Mouse (Mus musculus) MN1 (cell line): ENCODE measurements at regions not wholly inside any gene's neighbourhood (a gene's known extent, or its start where the extent isn't known, plus 50 kb on each side); places are given as distances from the start of the nearest gene placed in this dataset.

Source experiments
- DNase-seq: peaks from one replicate; pipeline ENCODE4 v3.0.0-alpha.2; 2016; ENCODE audit warnings: low spot score

DNA sequence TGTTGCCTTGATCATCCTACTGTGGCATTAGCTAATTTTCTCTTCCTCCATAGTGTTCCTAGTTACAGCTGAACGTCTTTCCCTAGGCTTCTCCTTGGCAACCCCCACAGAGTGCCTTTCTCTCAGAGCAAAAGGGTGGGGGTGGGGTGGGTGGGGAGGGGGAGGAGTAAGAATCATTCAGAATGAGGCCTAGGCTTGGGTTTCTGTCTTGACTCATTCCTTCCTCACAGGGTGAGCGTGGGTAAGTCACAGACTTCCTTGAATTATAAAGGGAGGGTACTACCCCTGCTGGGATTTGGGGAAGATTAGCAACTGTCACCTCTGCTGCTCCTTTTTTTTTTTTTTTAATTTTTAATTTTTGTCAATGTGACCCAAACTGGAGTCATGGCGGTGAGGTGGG, 114.5 kb downstream of the Dhx35 start:
- no peak for DNase-seq

DNA sequence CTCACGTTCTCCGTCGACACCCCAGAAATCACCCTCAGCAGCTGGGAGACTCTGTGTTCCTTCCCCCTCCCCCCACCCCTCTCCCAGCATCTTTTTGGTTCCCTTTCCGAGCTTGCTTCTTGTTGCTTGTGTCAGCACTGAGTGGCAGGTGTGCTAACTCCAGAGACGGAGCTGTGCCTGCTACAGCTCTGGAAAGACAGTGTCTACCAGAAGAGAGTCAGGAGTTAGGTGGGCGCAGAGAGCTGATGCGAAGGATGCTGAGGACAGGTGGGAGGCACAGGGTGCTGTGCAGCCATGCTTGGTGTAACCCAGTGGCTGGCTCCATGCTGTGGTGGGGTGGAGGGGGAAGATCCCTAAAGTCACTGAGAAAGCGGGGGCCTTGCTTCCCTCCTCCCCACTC, 115.7 kb downstream of the Dhx35 start:
- DNase-seq = no peak

DNA sequence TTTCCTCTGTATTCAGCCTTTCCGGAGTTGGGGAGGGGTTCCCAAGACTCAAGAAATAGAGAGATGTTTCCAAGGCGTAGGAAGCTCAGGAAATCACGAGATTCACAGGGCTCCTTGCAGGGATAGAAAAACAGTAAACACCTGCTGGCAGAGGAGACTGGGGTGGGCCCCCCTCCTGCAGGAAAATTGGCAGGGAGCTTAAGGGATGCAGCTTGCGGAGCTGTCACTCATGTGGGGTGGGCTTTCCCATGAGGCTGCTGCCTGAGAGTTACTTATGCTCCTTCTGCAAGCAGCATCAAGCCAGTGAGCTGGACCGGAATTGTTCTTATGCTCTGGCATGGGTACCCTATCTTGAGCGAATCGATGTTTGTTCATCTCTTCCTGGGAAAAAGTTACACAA, 116.6 kb downstream of the Dhx35 start:
- DNase-seq = no peak

DNA sequence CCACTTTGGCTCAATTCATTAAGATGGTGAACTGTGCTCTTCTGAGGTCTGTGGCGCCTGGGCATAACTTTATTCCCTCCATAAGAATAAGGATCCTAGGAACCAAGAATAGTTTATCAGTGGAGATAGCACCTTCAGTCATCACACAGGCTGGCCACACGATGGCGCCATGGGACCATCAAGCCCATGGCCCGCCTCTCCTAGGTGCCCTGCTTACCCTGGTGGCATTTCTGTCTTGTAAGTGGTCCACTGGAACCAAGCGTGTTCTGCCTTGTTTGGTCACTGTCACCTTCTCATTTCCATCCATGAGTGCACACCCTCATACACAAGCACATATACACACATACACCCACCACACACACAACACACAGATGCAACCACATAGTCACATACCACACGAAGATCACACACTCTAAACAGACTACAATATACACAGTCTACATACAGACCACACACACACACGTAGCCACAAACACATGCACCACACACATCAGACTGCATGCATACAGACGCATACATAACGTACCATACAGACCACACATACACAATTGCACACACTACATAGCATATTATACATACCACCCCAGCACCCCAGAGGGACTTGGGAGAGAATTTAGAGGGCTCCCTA, 118.1 kb downstream of the Dhx35 start:
- peak; percentile 30 for DNase-seq

DNA sequence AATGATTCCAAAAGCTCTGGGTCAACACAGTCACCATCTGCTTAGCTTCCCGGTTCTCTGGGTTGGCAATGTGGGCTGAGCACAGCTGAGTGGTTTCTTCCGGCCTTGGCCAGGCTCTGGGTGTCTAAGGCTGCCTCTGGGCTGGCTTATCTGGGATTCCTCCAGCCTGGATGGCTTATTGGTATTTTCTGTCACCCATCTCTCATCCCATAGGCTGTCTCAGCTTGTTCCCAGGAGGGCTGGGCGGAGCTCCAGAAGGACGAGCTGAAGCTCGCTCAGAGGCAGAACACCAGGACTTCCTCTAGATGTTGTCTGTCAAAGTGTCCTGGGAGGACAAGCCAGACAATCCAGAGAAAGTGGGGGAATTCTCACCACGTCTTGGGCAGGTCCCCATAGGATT, 122.8 kb downstream of the Dhx35 start:
- DNase-seq = no peak

DNA sequence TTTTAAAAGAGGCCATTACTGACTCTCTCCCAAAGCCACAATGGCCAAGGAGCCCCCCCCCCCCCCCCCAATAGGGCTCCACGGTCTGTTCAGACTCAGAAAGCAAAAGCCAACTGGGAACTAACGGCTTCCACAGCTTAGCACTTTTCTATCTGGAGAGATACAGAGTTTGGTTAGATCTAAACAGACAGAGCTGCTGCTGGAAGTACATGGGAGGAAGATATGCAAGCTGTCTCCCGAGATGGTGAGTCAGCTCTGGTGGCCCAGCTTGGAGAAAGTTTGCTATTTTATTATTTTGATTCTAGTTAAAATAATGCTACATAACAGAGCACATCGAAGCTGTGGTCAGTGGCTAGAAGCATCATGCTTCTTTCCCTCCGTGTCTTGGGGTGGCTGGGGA, 123.7 kb downstream of the Dhx35 start:
- DNase-seq = no peak

DNA sequence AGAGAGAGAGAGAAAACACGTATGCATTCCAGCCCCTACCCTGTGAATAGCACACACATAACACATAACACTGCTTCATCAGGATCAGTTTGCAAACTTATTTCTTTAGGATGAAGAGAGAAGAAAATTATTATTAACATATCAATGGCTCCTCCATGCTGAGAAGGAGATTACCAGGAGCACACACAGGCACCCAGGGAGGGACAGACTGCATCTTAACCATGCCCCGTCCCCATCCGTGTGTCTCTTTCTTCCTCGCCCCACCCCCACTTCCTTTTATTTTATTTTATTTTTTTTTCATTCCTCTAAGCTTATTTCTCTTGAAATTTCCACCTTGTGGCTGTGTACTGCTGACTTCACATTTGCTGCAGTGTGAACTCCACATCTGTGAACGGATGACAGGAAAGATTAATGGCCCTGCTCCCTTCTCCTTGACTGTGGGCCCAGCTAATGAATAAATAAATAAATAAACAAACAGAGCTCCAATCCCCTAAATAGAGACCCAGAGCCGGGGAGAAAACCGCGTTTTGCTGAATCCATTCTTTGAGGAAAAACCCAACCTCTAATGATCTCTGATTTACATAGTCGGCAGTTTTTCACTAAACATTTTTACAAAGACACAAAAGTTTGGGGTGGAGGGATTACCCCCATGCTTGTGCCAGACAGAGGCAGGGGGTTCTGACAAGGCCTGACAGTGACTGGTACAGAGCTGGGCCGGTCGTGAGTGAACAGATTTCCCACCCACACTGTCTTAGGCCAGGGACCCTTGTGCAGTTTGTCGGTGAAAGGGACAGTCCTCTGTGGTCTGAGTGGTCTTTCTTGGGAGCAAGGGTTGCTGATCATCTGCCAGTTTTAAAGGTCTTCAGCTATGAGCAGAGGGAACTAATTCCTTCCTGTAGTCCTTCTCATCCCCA, 127.0 kb downstream of the Dhx35 start:
- no peak for DNase-seq

DNA sequence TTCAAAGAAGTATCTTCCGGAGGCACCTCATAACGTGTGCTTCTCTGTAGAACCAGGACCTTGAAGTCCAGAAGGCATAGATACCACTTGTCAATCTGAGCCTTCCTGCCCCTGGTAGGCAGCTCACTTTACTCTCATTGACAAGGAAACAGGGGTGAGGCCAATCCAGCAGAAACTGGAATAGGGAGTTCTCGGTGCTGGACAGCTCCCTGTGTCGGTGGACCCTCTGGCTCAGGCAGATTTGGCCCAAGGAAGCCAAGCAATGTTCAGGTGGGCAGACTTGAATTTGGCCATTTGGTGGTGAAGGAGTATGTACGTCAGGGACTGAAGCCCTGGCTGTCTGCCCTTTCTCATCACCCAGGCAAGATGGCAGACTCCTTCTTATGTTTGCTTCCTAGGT, 128.2 kb downstream of the Dhx35 start:
- no peak for DNase-seq

DNA sequence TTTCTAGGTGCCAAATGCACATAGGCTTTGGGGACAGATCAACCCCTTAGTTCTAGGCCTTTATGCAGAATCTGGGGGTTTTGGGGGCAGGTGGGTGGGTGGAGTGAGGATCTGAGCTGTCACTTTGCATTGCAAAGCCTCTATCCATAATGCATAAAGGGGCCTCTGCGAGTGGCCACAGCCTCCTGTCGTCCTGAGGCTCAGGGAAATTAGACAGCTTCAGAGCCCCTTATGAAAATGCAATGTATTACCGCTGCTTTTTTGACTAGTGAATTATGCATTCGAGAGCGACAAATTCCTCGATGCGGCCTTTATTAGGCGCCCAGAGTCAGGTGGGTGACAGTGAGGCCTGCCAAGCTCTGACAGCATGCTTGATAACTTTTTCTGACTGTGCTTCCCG, 134.9 kb downstream of the Dhx35 start:
- no peak for DNase-seq

DNA sequence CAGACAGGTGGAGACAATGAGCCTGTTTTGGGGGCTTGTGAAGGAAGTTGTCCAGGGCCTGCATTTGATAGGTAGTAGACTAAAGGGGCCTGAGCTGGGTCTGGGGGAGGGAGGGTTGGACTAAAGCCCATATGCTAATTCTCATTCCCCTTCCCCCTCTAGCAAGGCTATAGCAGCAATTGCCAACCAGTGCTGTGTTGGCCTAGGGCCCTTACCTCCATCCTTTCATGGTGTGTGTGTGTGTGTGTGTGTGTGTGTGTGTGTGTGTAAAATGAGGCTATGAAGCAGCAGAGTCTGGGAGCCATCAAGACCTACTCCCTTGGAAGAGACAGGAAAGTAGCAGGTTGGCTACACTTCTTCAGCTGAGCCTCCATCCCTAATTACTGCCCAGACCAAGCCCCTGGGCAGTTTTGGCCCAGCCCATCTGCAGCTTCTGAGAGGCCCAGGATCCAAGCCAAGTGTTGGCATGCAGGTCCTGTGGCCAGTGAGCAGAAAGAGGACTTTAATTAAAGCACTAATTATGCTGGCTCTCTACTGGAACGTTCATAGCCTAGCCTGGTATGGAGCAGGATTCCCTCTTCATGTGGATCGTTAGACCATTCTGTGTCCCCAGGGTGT, 143.4 kb downstream of the Dhx35 start:
- DNase-seq = no peak

DNA sequence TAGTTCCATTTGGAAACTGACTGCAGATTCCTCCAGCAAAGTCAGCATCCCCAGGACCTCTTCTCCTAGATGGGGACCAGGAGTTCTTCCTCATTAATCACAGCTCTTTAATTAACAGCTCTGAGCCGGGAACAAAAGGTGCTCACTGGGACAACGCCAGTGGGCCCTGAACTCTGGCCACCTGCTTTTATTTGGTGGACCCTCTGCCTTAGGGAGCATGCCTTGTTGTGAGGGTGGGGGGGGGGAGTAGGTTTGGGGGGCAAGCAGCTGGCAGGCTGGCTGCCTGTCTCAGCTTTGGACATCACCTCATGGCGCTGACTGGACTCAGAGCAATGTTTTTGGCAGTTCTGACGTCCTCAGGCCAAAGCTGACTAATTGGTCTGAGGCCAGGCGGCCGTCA, 154.8 kb downstream of the Dhx35 start:
- DNase-seq = no peak

DNA sequence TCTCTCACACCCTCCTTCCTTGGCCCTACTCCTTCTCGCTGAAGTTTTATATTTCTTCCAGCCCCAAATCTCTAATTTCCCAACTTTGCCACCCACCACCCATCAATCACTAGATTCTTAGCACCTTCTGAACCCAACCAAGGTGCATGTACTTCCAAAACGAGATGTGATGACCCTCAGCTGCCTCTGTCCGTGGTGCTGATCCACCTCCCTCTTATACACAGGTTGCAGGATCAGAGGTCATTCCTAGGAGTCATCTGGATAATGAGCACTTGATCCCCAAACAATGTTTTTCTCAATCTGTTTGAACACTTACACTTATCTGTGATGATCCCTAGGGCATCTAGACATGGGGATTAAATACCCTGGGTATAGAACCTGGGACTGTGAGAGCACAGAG, 156.5 kb downstream of the Dhx35 start:
- DNase-seq = no peak

DNA sequence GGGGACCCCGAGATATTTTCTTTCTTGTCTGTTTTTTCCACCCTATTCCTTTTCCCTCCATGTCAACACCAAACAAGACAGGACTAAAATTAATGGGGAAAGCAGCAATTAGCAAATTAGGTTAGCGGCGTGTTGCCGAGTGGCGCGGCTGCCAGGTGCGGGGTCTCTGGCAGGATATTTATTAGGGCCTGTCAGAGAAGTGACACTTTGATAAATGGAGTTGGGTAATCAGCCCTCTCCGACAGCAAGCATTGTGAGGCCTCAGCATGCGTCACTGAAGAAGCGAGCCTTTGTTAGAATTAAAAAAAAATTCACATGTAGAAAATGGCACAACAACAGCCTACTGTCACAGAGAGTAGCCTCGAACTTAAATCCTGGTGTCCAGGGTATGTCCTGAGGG, 162.3 kb downstream of the Dhx35 start:
- no peak for DNase-seq

DNA sequence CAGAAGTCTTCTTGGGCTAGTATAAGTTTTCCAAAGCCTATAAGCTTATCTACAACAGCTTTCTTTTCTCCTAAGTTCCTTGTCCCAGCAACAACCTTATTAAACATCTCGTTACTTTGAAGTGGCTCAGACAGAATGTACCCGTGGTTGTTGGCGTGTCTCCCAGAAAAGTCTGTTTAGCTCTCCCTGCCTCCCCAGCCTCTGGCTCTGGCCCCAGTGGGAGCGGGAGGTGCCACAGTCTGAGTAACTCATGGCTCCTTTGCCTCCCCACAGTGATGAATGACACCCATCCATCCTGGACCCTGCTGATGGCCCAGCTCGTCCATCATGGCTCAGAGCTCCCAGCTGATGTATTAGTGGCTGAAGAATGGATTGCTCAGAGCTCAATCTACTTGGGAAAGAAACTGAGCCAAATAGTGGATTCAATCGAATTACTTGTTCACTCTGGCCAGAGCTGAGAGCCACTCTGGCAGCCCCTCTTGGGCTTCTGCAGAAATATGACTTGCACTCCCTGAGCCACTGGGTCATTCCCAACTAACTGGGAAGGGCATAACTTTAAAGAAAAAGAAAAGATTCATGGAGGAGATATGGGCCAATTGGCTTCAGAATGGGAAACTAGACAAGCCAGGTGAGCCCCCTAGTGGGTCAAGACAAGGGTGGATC, 170.5 kb downstream of the Dhx35 start:
- DNase-seq = no peak

DNA sequence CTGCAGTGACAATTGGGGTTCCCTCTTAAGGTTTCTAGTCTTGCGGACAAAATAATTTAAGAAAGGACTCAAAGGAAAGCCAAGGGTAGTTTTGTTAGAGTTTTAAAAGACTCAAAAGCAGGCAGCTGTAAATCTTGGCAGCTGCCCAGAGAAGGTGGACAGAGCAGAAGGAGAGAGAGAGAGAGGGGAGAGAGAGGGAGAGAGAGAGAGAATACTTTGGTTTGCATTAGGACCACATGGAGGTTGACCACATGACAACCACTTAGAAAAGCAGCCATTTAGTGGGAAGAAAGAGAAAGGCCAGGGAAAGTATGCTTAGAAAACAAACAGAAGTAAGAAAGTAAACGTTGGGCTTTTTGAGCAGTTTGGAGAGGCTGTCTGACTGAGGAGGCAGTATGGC, 177.6 kb downstream of the Dhx35 start:
- DNase-seq = no peak

DNA sequence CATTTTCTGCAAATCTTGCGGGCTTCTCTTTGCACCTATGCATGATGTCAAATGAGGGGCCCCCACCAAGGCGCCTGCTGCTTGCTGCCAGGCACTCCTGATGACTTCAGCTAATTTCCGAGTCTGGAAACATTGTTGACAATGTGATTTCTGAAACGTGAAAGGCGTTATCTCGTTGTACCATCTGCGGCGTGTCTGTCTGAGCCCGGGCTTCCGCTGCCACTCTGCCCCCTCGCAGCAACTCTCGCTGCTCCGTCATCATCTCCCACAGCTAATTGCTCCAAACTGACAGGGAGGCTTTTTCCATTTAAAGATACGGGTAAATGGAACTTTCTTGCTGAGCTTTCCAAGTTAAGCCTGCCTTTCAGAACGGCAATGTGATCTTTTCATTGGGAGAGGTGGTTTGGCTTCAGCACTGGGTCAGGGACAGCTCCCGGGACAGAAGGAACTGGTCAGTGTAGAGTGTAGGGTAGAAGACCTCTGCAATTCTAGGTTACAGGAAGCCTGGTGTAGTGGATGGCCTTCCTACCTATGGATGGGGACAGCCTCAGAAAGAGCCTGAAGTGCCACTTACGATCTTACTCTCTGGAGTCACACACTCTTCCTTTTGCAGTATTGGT, 191.0 kb downstream of the Dhx35 start:
- DNase-seq = no peak

DNA sequence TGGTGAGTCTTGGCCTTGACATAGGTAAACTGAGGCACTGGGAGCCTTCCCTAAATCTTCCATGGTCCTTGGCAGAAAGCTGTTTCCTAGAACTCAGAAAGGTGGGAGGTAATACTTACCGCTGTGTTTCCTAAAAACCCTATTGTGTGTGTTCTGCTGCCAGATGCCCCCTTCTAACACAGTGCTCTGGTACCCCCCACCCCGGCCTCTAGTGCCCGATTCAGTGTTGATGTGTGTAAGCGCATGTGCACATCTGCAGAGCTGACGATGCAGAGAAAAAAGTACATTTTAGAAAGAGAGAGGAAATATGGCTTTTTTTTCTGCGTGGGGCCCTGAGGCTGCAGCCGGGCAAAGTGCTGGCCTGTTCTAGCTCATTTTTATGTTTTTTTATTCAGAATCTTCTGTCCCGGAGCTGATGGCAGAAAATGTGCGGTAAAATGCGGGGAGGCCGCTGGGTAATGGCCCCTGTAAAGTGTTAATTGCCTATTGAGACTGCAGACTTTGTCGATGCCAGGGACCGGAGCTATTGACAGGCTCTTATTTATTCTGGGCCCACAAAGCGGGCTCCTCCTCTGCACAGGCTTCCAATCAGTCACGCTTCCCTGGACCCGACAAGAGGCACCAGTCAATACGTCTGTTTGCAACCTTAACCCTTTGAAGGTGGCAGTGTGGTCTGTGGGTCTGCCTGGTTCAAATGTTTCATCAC, 208.0 kb downstream of the Dhx35 start:
- DNase-seq = no peak

DNA sequence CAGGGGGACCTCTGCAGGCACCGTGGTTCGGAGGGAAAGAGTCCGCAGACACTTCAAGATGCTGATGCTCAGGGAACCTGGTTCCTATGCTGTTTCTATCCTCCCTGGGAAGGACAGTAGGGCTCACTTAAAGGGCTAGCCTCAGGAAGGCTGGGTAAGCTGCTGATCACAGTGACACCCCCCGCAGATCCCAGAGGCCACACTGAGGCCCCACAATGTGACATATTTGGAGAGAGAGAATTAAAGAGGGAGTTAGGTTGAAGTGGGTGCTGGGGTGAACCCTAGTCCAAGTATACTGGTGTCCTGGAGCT, 208.5 kb downstream of the Dhx35 start:
- no peak for DNase-seq

DNA sequence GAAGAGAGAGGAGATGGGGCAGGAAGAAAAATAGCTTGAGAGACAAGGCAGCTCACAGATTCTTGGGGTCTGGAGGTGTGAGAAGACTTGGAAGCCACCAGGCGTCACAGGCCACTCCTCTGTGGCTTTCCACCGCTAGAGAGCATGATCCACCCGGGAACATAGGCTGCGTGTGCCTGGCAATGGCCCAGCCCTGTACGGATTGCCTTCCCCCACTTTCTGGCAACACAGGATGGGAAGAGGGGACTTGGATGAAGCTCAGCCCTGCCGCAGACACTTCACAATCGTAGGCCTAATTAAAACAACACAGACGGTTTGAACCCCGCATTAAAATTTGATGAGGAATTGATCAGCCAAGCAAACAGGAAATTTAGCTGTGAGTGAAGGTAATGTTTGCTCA, 209.8 kb downstream of the Dhx35 start:
- DNase-seq = no peak

DNA sequence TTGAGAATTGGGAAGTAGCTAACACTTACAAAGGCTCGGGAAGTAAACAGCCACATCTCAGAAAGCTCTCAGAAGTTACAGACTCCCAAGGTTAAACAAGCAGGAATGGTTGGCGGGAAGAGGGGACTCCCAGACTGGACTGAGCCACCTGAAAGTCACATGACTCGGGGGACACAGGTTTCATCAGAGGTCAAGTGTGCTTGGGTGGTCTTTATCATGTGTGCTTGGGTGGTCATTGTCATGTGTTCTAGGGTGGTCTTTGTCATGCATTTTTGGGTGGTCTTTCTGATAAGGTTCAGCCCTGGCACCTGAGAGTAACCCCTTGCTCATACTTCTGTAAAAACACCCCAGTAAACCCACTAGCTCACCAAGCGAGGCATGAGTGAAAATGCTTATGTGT, 218.1 kb downstream of the Dhx35 start:
- no peak for DNase-seq

DNA sequence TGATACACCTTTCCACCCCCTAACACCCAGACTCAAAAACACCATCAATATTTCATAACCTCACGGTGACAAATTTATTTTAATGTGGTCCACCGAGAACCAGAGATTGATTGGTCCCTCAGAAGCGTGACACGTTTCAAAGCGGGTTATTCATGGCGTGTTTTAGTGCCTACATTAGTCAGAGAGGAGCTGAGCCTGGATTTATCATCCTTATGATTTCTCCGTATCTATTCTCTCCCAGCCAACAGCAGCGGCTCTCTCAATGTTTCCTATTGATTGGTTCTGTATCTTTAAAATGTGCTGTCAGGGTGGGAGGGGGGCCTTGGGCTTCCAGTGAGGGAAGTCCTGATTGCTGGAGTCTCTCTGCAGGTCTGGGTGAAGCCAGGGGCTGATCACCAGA, 219.9 kb downstream of the Dhx35 start:
- DNase-seq = no peak
